Mouse (Mus musculus): Measurements from ENCODE around the gene Pde4d. TPM values are rescaled to one million over a fixed set of nuclear protein-coding genes. Genes with fewer than 3 reads are reported as not detected.
"Not testable (repeated sequence)": the region's sequence is repeated elsewhere in the genome, so short reads cannot be mapped to it uniquely, and the experiment has no call there.

The Pde4d gene
- polyA plus RNA-seq, 1 experiment from 2014 or later: 19.1 TPM

GRCm38 (mm10) chr13:109899442-109900428, 1450.0 kb downstream of the Pde4d start:
- Histone ChIP-seq H3K27me3 (no peaks in the 10 kb centered on the region), H3K4me1 (peaks cover 27% of the 10 kb centered on the region), H3K9me3 (replicated peaks) (no peaks in the 10 kb centered on the region), H3K36me3 (no peaks in the 10 kb centered on the region), H3K27ac (replicated peaks) (no peak overlapping the region; the same call in 1 of the 2 replicates), H3K4me2 (replicated peaks) (no peak overlapping the region), H3K4me3 (replicated peaks) (no peak overlapping the region), H3K9ac (no peak overlapping the region)
- ATAC-seq (ENCODE audit: insufficient number of reproducible peaks, low FRiP score, low TSS enrichment, low read depth): no peak
- 53% methylated on average over 14 of the region's 14 CpGs for whole genome bisulfite sequencing

- Histone ChIP-seq H3K27me3 (no peaks in the 10 kb centered on the region), H3K36me3 (no peaks in the 10 kb centered on the region), H3K9ac (no peak overlapping the region), H3K4me2 (replicated peaks) (peak overlapping the region; percentile 92), H3K9me3 (replicated peaks) (no peaks in the 10 kb centered on the region), H3K4me1 (peaks cover 27% of the 10 kb centered on the region), H3K27ac (replicated peaks) (no peak overlapping the region), H3K4me3 (replicated peaks) (peak overlapping the region; percentile 76)
- 63% methylated on average over 5 of the region's 5 CpGs for WGBS
- ATAC-seq (ENCODE audit: insufficient number of reproducible peaks, low FRiP score, low TSS enrichment, low read depth): no peak
These were observed 1452.1 kb downstream of the Pde4d start for GRCm38 (mm10) chr13:109901811-109902210.

GRCm38 (mm10) chr13:109902460-109902854, 1452.7 kb downstream of the Pde4d start:
- under 1% methylated on average over 28 of the region's 28 CpGs for WGBS
- peak; percentile 67 for ATAC-seq (ENCODE audit: insufficient number of reproducible peaks, low FRiP score, low TSS enrichment, low read depth)
- H3K4me2 ChIP-seq (replicated peaks): peak overlapping the region; percentile 92

GRCm38 (mm10) chr13:109902855-109903763, 1453.4 kb downstream of the Pde4d start:
- no peaks in the 10 kb centered on the region for H3K27me3 ChIP-seq
- peak overlapping the region; percentile 84 for H3K27ac ChIP-seq (replicated peaks)
- H3K4me2 ChIP-seq (replicated peaks): peak overlapping the region; percentile 92
- no peaks in the 10 kb centered on the region for H3K9me3 ChIP-seq (replicated peaks)
- H3K36me3 ChIP-seq: no peaks in the 10 kb centered on the region
- ATAC-seq (ENCODE audit: insufficient number of reproducible peaks, low FRiP score, low TSS enrichment, low read depth): peak; percentile 81
- WGBS: under 1% methylated on average over 90 of the region's 91 CpGs
- H3K4me3 ChIP-seq (replicated peaks): peak overlapping the region; percentile 76
- H3K4me1 ChIP-seq: peaks cover 27% of the 10 kb centered on the region
- peak overlapping the region; percentile 62 for H3K9ac ChIP-seq

More at GRCm38 (mm10) chr13:109902460-109902854, 1452.7 kb downstream of the Pde4d start:
- H3K27me3 ChIP-seq; H3K36me3 ChIP-seq; H3K9me3 ChIP-seq (replicated peaks): not testable (repeated sequence)
- Histone ChIP-seq H3K4me1 (peaks cover 27% of the 10 kb centered on the region), H3K27ac (replicated peaks) (peak overlapping the region; percentile 84), H3K9ac (peak overlapping the region; percentile 62), H3K4me3 (replicated peaks) (peak overlapping the region; percentile 76)

GRCm38 (mm10) chr13:109903764-109904510, 1454.2 kb downstream of the Pde4d start:
- H3K4me3 ChIP-seq (replicated peaks): peak overlapping the region; percentile 76
- peak overlapping the region; percentile 92 for H3K4me2 ChIP-seq (replicated peaks)
- no peaks in the 10 kb centered on the region for H3K27me3 ChIP-seq
- H3K4me1 ChIP-seq: peaks cover 27% of the 10 kb centered on the region
- H3K9me3 ChIP-seq (replicated peaks): no peaks in the 10 kb centered on the region
- peak overlapping the region; percentile 84; the same call in 1 of the 2 replicates for H3K27ac ChIP-seq (replicated peaks)
- peak overlapping the region; percentile 62 for H3K9ac ChIP-seq
- H3K36me3 ChIP-seq: no peaks in the 10 kb centered on the region
- WGBS: 27% methylated on average over 14 of the region's 14 CpGs
- no peak for ATAC-seq (ENCODE audit: insufficient number of reproducible peaks, low FRiP score, low TSS enrichment, low read depth)

- Histone ChIP-seq H3K4me3 (replicated peaks) (no peak overlapping the region), H3K4me2 (replicated peaks) (no peak overlapping the region), H3K36me3 (no peaks in the 10 kb centered on the region), H3K9ac (no peak overlapping the region), H3K27me3 (no peaks in the 10 kb centered on the region), H3K4me1 (peaks cover 27% of the 10 kb centered on the region), H3K9me3 (replicated peaks) (no peaks in the 10 kb centered on the region), H3K27ac (replicated peaks) (no peak overlapping the region)
- ATAC-seq (ENCODE audit: insufficient number of reproducible peaks, low FRiP score, low TSS enrichment, low read depth): no peak
- 43% methylated on average over 4 of the region's 4 CpGs for WGBS
These were observed 1456.7 kb downstream of the Pde4d start for GRCm38 (mm10) chr13:109906342-109906888.

- no peaks in the 10 kb centered on the region for H3K36me3 ChIP-seq
- H3K27ac ChIP-seq (replicated peaks): no peak overlapping the region
- no peak overlapping the region for H3K4me3 ChIP-seq (replicated peaks)
- H3K4me1 ChIP-seq: peaks cover 30% of the 10 kb centered on the region
- WGBS: 19% methylated on average over 9 of the region's 9 CpGs
- no peak overlapping the region for H3K9ac ChIP-seq
- ATAC-seq (ENCODE audit: insufficient number of reproducible peaks, low FRiP score, low TSS enrichment, low read depth): no peak
- no peaks in the 10 kb centered on the region for H3K9me3 ChIP-seq (replicated peaks)
- 0 out of 2 replicates have a peak overlapping the region, but pooled peaks have one; percentile 15 for H3K4me2 ChIP-seq (replicated peaks)
- no peaks in the 10 kb centered on the region for H3K27me3 ChIP-seq
These were observed 1457.9 kb downstream of the Pde4d start for GRCm38 (mm10) chr13:109907634-109908033.

GRCm38 (mm10) chr13:109908386-109908785, 1458.6 kb downstream of the Pde4d start:
- Histone ChIP-seq H3K4me1 (peaks cover 30% of the 10 kb centered on the region), H3K4me2 (replicated peaks) (no peak overlapping the region), H3K27ac (replicated peaks) (no peak overlapping the region), H3K36me3 (no peaks in the 10 kb centered on the region), H3K9me3 (replicated peaks) (no peaks in the 10 kb centered on the region), H3K9ac (no peak overlapping the region), H3K4me3 (replicated peaks) (no peak overlapping the region), H3K27me3 (no peaks in the 10 kb centered on the region)
- no peak for ATAC-seq (ENCODE audit: insufficient number of reproducible peaks, low FRiP score, low TSS enrichment, low read depth)
- WGBS: 77% methylated on average over 3 of the region's 3 CpGs

- no peak overlapping the region for H3K4me2 ChIP-seq (replicated peaks)
- H3K9ac ChIP-seq: no peak overlapping the region
- H3K4me1 ChIP-seq: peaks cover 28% of the 10 kb centered on the region
- H3K9me3 ChIP-seq (replicated peaks): no peaks in the 10 kb centered on the region
- no peaks in the 10 kb centered on the region for H3K27me3 ChIP-seq
- no peak overlapping the region for H3K4me3 ChIP-seq (replicated peaks)
- no peak for ATAC-seq (ENCODE audit: insufficient number of reproducible peaks, low FRiP score, low TSS enrichment, low read depth)
- no peak overlapping the region for H3K27ac ChIP-seq (replicated peaks)
- 66% methylated on average over 8 of the region's 8 CpGs for WGBS
- H3K36me3 ChIP-seq: no peaks in the 10 kb centered on the region
These were observed 1459.4 kb downstream of the Pde4d start for GRCm38 (mm10) chr13:109909111-109909510.

GRCm38 (mm10) chr13:109910915-109911314, 1461.2 kb downstream of the Pde4d start:
- no peak overlapping the region for H3K9ac ChIP-seq
- no peak for ATAC-seq (ENCODE audit: insufficient number of reproducible peaks, low FRiP score, low TSS enrichment, low read depth)
- H3K4me2 ChIP-seq (replicated peaks): no peak overlapping the region
- no peaks in the 10 kb centered on the region for H3K9me3 ChIP-seq (replicated peaks)
- H3K36me3 ChIP-seq: no peaks in the 10 kb centered on the region
- H3K4me3 ChIP-seq (replicated peaks): no peak overlapping the region
- H3K4me1 ChIP-seq: peaks cover 30% of the 10 kb centered on the region
- H3K27me3 ChIP-seq: no peaks in the 10 kb centered on the region
- H3K27ac ChIP-seq (replicated peaks): no peak overlapping the region
- 84% methylated on average over 8 of the region's 8 CpGs for WGBS

All from embryonic facial prominence, embryonic 15.5 days (tissue).